Mouse (Mus musculus) embryonic facial prominence, embryonic 12.5 days (tissue): ENCODE measurements at regions not wholly inside any gene's neighbourhood (a gene's known extent, or its start where the extent isn't known, plus 50 kb on each side); places are given as distances from the start of the nearest gene placed in this dataset.

ENCODE experiments used
- ATAC-seq: fragments of 200-750 bp; cut with Nextera tagmentation; 2 replicates; pipeline ENCODE4 v1.8.0; 2017; ENCODE audit not compliant: insufficient number of reproducible peaks, insufficient read depth, low FRiP score, low TSS enrichment
- H3K27ac ChIP-seq: fragments of 300-500 bp; sonication (generic); 2 replicates; pipeline ENCODE4 v1.5.1; 2016; ENCODE audit warnings: mild to moderate bottlenecking
- H3K27me3 ChIP-seq: fragments of 300-500 bp; sonication (generic); 2 replicates; pipeline ENCODE4 v1.6.1; 2016; ENCODE audit warnings: mild to moderate bottlenecking, moderate library complexity
- H3K36me3 ChIP-seq: fragments of 300-500 bp; sonication (generic); 2 replicates; pipeline ENCODE4 v1.6.1; 2016; ENCODE audit warnings: mild to moderate bottlenecking
- H3K4me1 ChIP-seq: fragments of 300-500 bp; sonication (generic); 2 replicates; pipeline ENCODE4 v1.6.1; 2016
- H3K4me2 ChIP-seq: fragments of 300-500 bp; sonication (generic); replicated peaks from 2 replicates; pipeline ENCODE4 v1.6.1; 2016; ENCODE audit warnings: mild to moderate bottlenecking, moderate library complexity
- H3K4me3 ChIP-seq: fragments of 300-500 bp; sonication (generic); 2 replicates; pipeline ENCODE4 v1.5.1; 2016; ENCODE audit warnings: mild to moderate bottlenecking
- H3K9ac ChIP-seq: fragments of 300-500 bp; sonication (generic); 2 replicates; pipeline ENCODE4 v1.6.1; 2016; ENCODE audit warnings: mild to moderate bottlenecking, moderate library complexity
- H3K9me3 ChIP-seq: fragments of 300-500 bp; sonication (generic); 2 replicates; pipeline ENCODE4 v1.6.1; 2016; ENCODE audit warnings: mild to moderate bottlenecking, moderate library complexity
- WGBS: fragments of 180-500 bp; shearing (Covaris S2); methylation state at CpG from one replicate; pipeline ENCODE4 v1.1.7; 2016; 5-methylcytosine and 5-hydroxymethylcytosine counted together

GRCm38 (mm10) chr17:51290741-51291140, 111.6 kb upstream of the Tbc1d5 start:
- no peaks in the 10 kb centered on the region for H3K27me3 ChIP-seq
- no peak overlapping the region for H3K4me2 ChIP-seq
- ATAC-seq, result no peak
- H3K9me3 ChIP-seq, result no peaks in the 10 kb centered on the region
- H3K27ac ChIP-seq, result no peak overlapping the region
- no peaks in the 10 kb centered on the region for H3K4me1 ChIP-seq
- no peak overlapping the region for H3K4me3 ChIP-seq
- 94% methylated on average over 1 of the region's 1 CpGs for WGBS
- no peak overlapping the region for H3K9ac ChIP-seq
- no peaks in the 10 kb centered on the region for H3K36me3 ChIP-seq

DNA sequence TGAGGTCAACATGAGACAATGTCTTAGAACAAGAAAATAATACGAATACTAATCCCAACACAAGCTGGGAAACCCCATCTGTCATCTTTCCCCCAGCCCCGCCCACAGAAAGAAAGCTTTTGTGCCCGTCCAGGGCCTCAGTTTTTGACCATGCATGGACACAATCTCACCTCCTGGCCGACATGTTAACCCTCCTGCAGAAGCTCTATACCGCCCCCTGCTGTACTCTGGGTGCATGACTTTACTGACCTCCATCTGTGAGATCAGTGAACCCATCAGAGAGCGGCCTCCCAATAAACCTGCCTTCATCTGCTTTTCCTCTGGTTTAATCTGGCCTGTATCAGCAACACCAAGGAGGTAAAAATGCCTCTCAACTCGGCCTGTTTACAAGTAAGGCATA, 109.6 kb upstream of the Tbc1d5 start:
- no peak overlapping the region for H3K27ac ChIP-seq
- no peak for ATAC-seq
- H3K4me2 ChIP-seq, result no peak overlapping the region
- H3K9me3 ChIP-seq, result no peaks in the 10 kb centered on the region
- 81% methylated on average over 7 of the region's 7 CpGs for WGBS
- no peaks in the 10 kb centered on the region for H3K4me1 ChIP-seq
- no peaks in the 10 kb centered on the region for H3K27me3 ChIP-seq
- H3K9ac ChIP-seq, result no peak overlapping the region
- no peaks in the 10 kb centered on the region for H3K36me3 ChIP-seq
- no peak overlapping the region for H3K4me3 ChIP-seq

DNA sequence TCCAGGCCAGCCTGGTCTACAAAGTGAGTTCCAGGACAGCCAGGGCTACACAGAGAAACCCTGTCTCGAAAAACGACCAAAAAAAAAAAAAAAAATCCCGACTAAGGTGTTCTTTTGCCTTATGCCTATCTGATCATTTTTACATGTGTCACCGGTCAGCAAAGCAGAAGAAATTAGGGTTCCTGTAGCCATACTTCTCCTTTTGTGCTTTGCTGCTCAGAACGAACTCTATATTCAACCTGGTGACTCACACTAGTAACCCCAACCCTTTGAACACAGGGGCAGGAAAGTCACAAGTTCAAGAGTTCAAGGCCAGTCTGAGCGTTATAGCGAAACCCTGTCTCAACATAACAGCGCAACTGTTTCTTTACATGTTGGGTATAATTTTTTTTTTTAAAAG, 108.7 kb upstream of the Tbc1d5 start:
- Histone ChIP-seq H3K4me2 (no peak overlapping the region), H3K9me3 (no peaks in the 10 kb centered on the region), H3K4me1 (no peaks in the 10 kb centered on the region), H3K27ac (no peak overlapping the region), H3K4me3 (no peak overlapping the region), H3K36me3 (no peaks in the 10 kb centered on the region), H3K27me3 (no peaks in the 10 kb centered on the region), H3K9ac (no peak overlapping the region)
- 77% methylated on average over 8 of the region's 8 CpGs for WGBS
- no peak for ATAC-seq

- no peak overlapping the region for H3K27ac ChIP-seq
- H3K9ac ChIP-seq, result no peak overlapping the region
- no peak overlapping the region for H3K4me3 ChIP-seq
- H3K4me2 ChIP-seq, result no peak overlapping the region
- WGBS, result 75% methylated on average over 5 of the region's 5 CpGs
- no peaks in the 10 kb centered on the region for H3K27me3 ChIP-seq
- H3K4me1 ChIP-seq, result no peaks in the 10 kb centered on the region
- no peak for ATAC-seq
- H3K9me3 ChIP-seq, result no peaks in the 10 kb centered on the region
- no peaks in the 10 kb centered on the region for H3K36me3 ChIP-seq
Measured at GRCm38 (mm10) chr17:51285362-51285761, 106.2 kb upstream of the Tbc1d5 start.

GRCm38 (mm10) chr17:51278771-51279170, 99.6 kb upstream of the Tbc1d5 start:
- no peak for ATAC-seq
- no peaks in the 10 kb centered on the region for H3K27me3 ChIP-seq
- H3K4me3 ChIP-seq, result no peak overlapping the region
- no peaks in the 10 kb centered on the region for H3K36me3 ChIP-seq
- 75% methylated on average over 7 of the region's 7 CpGs for WGBS
- no peak overlapping the region for H3K9ac ChIP-seq
- H3K27ac ChIP-seq, result no peak overlapping the region
- no peak overlapping the region for H3K4me2 ChIP-seq
- H3K9me3 ChIP-seq, result no peaks in the 10 kb centered on the region
- no peaks in the 10 kb centered on the region for H3K4me1 ChIP-seq

DNA sequence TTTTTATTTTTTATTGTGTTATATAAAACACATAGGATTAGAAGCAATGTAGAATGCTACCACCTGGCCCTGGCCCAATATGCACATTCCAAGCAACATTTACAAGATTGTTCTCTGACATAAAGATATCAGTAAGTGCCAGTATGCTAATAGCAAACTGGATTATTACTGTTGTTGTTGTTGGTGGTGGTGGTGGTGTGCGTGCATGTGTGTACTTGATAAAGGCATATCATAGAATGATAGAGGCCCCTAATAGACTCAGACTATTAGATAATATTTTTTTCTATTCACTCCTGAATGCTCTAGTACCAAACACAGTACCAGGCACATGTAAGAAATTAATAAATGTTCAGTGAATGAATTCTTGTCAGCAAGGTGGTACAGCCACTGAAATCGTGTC, 98.9 kb upstream of the Tbc1d5 start:
- 70% methylated on average over 2 of the region's 2 CpGs for WGBS
- ATAC-seq, result no peak
- no peaks in the 10 kb centered on the region for H3K27me3 ChIP-seq

GRCm38 (mm10) chr17:51277161-51277560, 98.0 kb upstream of the Tbc1d5 start:
- no peak for ATAC-seq
- H3K36me3 ChIP-seq, result no peaks in the 10 kb centered on the region
- H3K4me2 ChIP-seq, result no peak overlapping the region
- H3K4me1 ChIP-seq, result no peaks in the 10 kb centered on the region
- no peaks in the 10 kb centered on the region for H3K27me3 ChIP-seq
- H3K4me3 ChIP-seq, result no peak overlapping the region
- no peak overlapping the region for H3K27ac ChIP-seq
- H3K9me3 ChIP-seq, result no peaks in the 10 kb centered on the region
- no peak overlapping the region for H3K9ac ChIP-seq

More for the DNA sequence above, 98.9 kb upstream of the Tbc1d5 start:
- no peak overlapping the region for H3K27ac ChIP-seq
- H3K4me3 ChIP-seq, result no peak overlapping the region
- no peaks in the 10 kb centered on the region for H3K4me1 ChIP-seq
- H3K9ac ChIP-seq, result no peak overlapping the region
- no peaks in the 10 kb centered on the region for H3K9me3 ChIP-seq
- no peaks in the 10 kb centered on the region for H3K36me3 ChIP-seq
- no peak overlapping the region for H3K4me2 ChIP-seq

DNA sequence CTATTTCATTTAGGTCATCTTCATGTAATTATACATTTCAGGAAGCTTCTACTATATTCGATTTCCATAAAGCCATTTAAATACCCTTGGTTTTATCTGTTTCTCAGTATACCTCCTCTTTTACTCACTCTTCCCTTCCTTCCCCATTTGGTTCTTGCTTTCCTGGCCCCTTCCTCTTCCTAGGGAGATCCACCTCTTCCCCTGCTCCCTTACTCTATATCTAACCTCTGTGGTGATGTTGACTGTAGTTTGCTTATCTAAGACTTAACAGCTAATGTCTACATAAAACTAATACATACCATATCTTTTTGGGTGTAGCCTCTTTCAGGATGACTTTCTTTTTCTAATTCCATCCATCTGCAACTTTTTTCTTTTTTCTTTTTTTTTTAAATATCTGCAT, 92.9 kb upstream of the Tbc1d5 start:
- ATAC-seq, result no peak
- Histone ChIP-seq H3K4me3 (no peak overlapping the region), H3K4me1 (no peaks in the 10 kb centered on the region), H3K4me2 (no peak overlapping the region), H3K27me3 (no peaks in the 10 kb centered on the region), H3K36me3 (no peaks in the 10 kb centered on the region), H3K9ac (no peak overlapping the region), H3K27ac (no peak overlapping the region), H3K9me3 (no peaks in the 10 kb centered on the region)
- WGBS, result 72% methylated on average over 1 of the region's 1 CpGs

GRCm38 (mm10) chr17:51262946-51263345, 83.8 kb upstream of the Tbc1d5 start:
- Histone ChIP-seq H3K36me3 (no peaks in the 10 kb centered on the region), H3K4me1 (no peaks in the 10 kb centered on the region), H3K9me3 (no peaks in the 10 kb centered on the region), H3K4me3 (no peak overlapping the region), H3K27me3 (no peaks in the 10 kb centered on the region), H3K4me2 (no peak overlapping the region), H3K9ac (no peak overlapping the region), H3K27ac (no peak overlapping the region)
- no peak for ATAC-seq
- 73% methylated on average over 3 of the region's 3 CpGs for WGBS

GRCm38 (mm10) chr17:51262404-51262803, 83.3 kb upstream of the Tbc1d5 start:
- H3K36me3 ChIP-seq, result no peaks in the 10 kb centered on the region
- H3K9me3 ChIP-seq, result no peaks in the 10 kb centered on the region
- no peak overlapping the region for H3K4me2 ChIP-seq
- no peak overlapping the region for H3K4me3 ChIP-seq
- ATAC-seq, result no peak
- H3K4me1 ChIP-seq, result no peaks in the 10 kb centered on the region
- no peak overlapping the region for H3K9ac ChIP-seq
- H3K27me3 ChIP-seq, result no peaks in the 10 kb centered on the region
- H3K27ac ChIP-seq, result no peak overlapping the region

DNA sequence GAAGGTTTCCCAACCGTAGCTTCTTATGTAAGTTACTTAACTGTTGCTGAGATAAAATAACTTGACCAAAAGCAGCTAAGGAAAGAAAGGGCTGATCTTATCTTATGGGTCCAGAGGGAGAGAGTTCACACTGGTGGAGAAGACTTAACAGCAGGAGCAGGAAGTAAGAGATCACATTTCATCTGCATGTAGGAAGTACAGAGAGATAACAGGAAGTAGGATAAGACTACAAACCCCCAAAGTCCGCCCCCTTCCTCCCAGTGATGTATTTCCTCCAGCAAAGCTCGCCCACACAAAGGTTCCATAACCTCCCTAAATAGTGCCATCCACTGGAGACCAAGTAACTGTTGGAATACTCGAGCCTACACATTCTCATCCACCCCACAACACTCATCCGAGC, 79.2 kb upstream of the Tbc1d5 start:
- no peak for ATAC-seq
- 74% methylated on average over 5 of the region's 5 CpGs for WGBS
- H3K27me3 ChIP-seq, result no peaks in the 10 kb centered on the region
- H3K4me1 ChIP-seq, result no peaks in the 10 kb centered on the region
- H3K9ac ChIP-seq, result no peak overlapping the region
- no peak overlapping the region for H3K27ac ChIP-seq
- no peaks in the 10 kb centered on the region for H3K9me3 ChIP-seq
- no peak overlapping the region for H3K4me2 ChIP-seq
- H3K4me3 ChIP-seq, result no peak overlapping the region
- H3K36me3 ChIP-seq, result no peaks in the 10 kb centered on the region

- no peak overlapping the region for H3K27ac ChIP-seq
- no peak overlapping the region for H3K4me2 ChIP-seq
- no peaks in the 10 kb centered on the region for H3K27me3 ChIP-seq
- no peaks in the 10 kb centered on the region for H3K9me3 ChIP-seq
- H3K36me3 ChIP-seq, result no peaks in the 10 kb centered on the region
- no peaks in the 10 kb centered on the region for H3K4me1 ChIP-seq
- no peak overlapping the region for H3K9ac ChIP-seq
- no peak overlapping the region for H3K4me3 ChIP-seq
- WGBS, result 76% methylated on average over 6 of the region's 6 CpGs
- no peak for ATAC-seq
Measured at GRCm38 (mm10) chr17:51248543-51248942, 69.4 kb upstream of the Tbc1d5 start.

DNA sequence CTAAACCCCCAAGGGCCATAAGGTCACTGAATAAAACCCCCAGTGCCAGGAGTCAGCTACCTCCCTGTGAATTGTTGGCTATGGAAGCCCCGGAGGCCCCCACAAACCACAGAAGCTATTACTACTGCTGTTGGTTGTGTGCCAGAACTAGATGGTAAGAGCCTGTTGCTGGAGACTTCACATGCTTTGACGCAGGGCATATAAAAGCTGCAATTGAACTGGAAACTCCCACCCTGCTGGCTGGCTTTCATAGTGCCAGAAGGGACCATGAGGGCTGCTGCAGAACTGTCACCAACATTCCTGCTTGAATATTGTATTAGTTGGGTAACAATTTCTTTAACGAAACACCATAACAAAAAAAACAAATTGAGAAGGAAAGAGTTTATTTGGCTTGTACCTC, 66.9 kb upstream of the Tbc1d5 start:
- no peak for ATAC-seq
- H3K9me3 ChIP-seq, result no peaks in the 10 kb centered on the region
- WGBS, result 89% methylated on average over 3 of the region's 3 CpGs
- no peaks in the 10 kb centered on the region for H3K27me3 ChIP-seq
- H3K36me3 ChIP-seq, result no peaks in the 10 kb centered on the region
- no peak overlapping the region for H3K4me2 ChIP-seq
- H3K9ac ChIP-seq, result no peak overlapping the region
- H3K4me1 ChIP-seq, result no peaks in the 10 kb centered on the region
- no peak overlapping the region for H3K4me3 ChIP-seq
- H3K27ac ChIP-seq, result no peak overlapping the region
